Mouse (Mus musculus) stomach, postnatal 0 days (tissue): Measurements from ENCODE around the gene Bap1.

ENCODE experiments used
- CTCF ChIP-seq: IDR thresholded peaks from 2 replicates; pipeline ENCODE4 v1.5.1; 2016; ENCODE audit warnings: antibody characterized with exemption, low read depth, mild to moderate bottlenecking, moderate library complexity
- EP300 ChIP-seq: optimal IDR thresholded peaks from 2 replicates; pipeline ENCODE3; 2016; ENCODE audit warnings: antibody characterized with exemption

GRCm38 (mm10) chr14:31267649-31268048 lies 16.4 kb downstream of the Bap1 start:
- TF ChIP-seq CTCF: no peak
- TF ChIP-seq EP300: no peak
